Mouse (Mus musculus) splenic B cell, adult 2 months (primary cell): ENCODE results near the gene Ulk3.

Experiments used
- DNase-seq: peaks from one replicate; pipeline ENCODE4 v3.0.0-alpha.2; 2011; ENCODE audit warnings: low read depth, low spot score
- H3K27me3 ChIP-seq: 2 replicates; pipeline ENCODE4 v1.6.1; 2012; ENCODE audit warnings: mild to moderate bottlenecking, low read length, moderate library complexity, mixed read lengths; ENCODE audit not compliant: control insufficient read depth, poor library complexity, insufficient read depth, severe bottlenecking
- H3K36me3 ChIP-seq: 2 replicates; pipeline ENCODE4 v1.6.1; 2012; ENCODE audit warnings: mild to moderate bottlenecking, low read length, moderate library complexity, mixed read lengths; ENCODE audit not compliant: control insufficient read depth, poor library complexity, insufficient read depth, severe bottlenecking

Gene Ulk3

GRCm38 (mm10) chr9:57639661-57640328, 50.5 kb downstream of the Ulk3 start:
- peak; percentile 41 for DNase-seq
- H3K36me3 ChIP-seq = no peaks in the 10 kb centered on the region; the same call in 1 of the 2 replicates
- no peaks in the 10 kb centered on the region for H3K27me3 ChIP-seq

GRCm38 (mm10) chr9:57640384-57640783, 51.1 kb downstream of the Ulk3 start:
- DNase-seq = peak; percentile 95
- no peaks in the 10 kb centered on the region for H3K36me3 ChIP-seq
- no peaks in the 10 kb centered on the region for H3K27me3 ChIP-seq

GRCm38 (mm10) chr9:57641022-57641421, 51.8 kb downstream of the Ulk3 start:
- H3K36me3 ChIP-seq = no peaks in the 10 kb centered on the region
- no peaks in the 10 kb centered on the region for H3K27me3 ChIP-seq
- no peak for DNase-seq

GRCm38 (mm10) chr9:57641775-57642550, 52.7 kb downstream of the Ulk3 start:
- H3K36me3 ChIP-seq = no peaks in the 10 kb centered on the region
- peak; percentile 46 for DNase-seq
- no peaks in the 10 kb centered on the region for H3K27me3 ChIP-seq

GRCm38 (mm10) chr9:57643169-57643855, 54.1 kb downstream of the Ulk3 start:
- Histone ChIP-seq H3K27me3 (no peaks in the 10 kb centered on the region), H3K36me3 (no peaks in the 10 kb centered on the region; the same call in 1 of the 2 replicates)
- DNase-seq = peak; percentile 54

DNA sequence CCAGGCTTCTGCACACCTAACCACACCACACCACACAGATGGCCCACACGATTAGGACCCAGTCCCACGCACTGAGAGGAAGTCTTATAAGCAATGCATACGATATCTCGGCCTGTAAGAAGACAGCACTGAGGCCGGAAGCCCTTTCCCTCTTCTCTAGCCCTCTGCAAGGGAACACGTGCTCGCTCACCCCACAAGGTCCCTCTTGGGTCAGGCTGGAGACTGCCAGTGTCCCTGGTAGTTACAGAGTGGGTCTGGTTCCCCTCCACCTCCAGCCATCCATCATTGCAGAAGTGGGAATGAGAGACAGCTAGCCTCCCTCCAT, 54.6 kb downstream of the Ulk3 start:
- peak; percentile 42 for DNase-seq
- no peaks in the 10 kb centered on the region for H3K27me3 ChIP-seq
- H3K36me3 ChIP-seq = peaks cover 3% of the 10 kb centered on the region; the same call in 1 of the 2 replicates

GRCm38 (mm10) chr9:57644442-57644943, 55.2 kb downstream of the Ulk3 start:
- peak; percentile 38 for DNase-seq
- H3K27me3 ChIP-seq = no peaks in the 10 kb centered on the region
- H3K36me3 ChIP-seq = peaks cover 3% of the 10 kb centered on the region; the same call in 1 of the 2 replicates

DNA sequence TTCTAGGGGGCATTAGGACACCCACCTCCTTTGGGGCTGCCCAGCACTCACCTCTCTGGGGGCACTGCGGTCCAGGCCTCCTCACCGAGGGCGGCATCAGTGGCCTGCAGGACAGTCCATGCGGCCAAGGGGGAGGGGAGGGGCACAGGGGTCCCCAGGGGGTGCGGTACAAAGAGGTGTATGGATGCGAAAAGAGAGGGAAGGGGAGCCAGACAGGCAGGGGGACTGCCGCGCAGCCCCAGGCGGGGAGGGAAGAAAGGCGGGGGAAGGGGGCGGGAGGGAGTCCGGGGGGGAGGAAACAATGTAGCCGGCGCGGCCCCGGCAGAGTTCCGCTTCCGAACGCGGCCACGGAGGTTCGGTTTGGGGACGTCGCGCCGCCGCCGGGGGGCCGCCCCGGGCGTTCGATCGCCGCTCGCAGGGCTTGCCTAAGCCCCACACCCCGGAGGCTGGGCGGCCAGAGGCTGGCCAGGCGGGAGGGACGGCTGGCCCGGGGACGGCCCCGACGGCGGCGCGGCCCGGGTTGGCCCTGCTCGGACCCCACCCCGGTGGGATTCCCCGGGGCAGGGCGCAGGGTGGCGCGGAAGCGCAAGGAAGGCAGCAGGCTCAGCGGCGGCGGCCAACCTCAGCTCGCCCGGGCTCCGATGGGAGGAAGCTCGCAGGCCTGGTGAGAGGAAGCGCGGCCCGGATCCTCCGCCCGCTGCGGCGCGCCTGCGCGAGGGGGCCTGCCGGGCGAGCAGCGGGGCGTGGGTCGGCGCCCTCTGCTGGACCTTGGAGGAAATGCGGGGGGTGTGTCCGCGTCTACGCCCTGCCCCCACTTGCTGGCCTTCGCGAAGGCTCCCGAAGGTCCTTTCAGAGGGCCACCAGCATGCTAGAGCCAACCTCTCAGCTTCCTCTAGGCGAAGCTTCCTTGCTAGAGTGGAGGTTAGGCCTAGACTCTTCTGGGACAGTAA, 56.0 kb downstream of the Ulk3 start:
- Histone ChIP-seq H3K36me3 (peaks cover 3% of the 10 kb centered on the region; the same call in 1 of the 2 replicates), H3K27me3 (no peaks in the 10 kb centered on the region)
- peak; percentile 97 for DNase-seq
